Mouse (Mus musculus): ENCODE data around the gene C1qa.

GRCm38 (mm10) chr4:136912841-136913240, 14.2 kb upstream of the C1qa start:
- TF ChIP-seq CTCF (conservative IDR thresholded peaks at IDR 0.05 in 1 of 2, IDR thresholded peaks at IDR 0.05 in 1 of 2; ENCODE audit: low read depth in 2 of 2, low read length in 2 of 2) (no peak), BHLHE40 (IDR thresholded peaks at IDR 0.05; ENCODE audit: low read depth, low read length) (no peak), CHD1 (IDR thresholded peaks at IDR 0.05; ENCODE audit: low read depth, low read length) (no peak), MYC (IDR thresholded peaks at IDR 0.05; ENCODE audit: low read depth, low read length) (no peak), PAX5 (IDR thresholded peaks at IDR 0.05; ENCODE audit: low read length) (no peak), POLR2A (IDR thresholded peaks at IDR 0.05; ENCODE audit: low read depth, low read length) (no peak), USF1 (IDR thresholded peaks at IDR 0.05; ENCODE audit: low read depth, low read length) (no peak), TCF12 (IDR thresholded peaks at IDR 0.05; ENCODE audit: low read depth, low read length) (no peak), USF2 (conservative IDR thresholded peaks at IDR 0.05; ENCODE audit: low read depth, low read length) (no peak), MAX (IDR thresholded peaks at IDR 0.05; ENCODE audit: low read length) (no peak), KAT2A (IDR thresholded peaks at IDR 0.05; ENCODE audit: insufficient replicate concordance, low read length) (no peak), TBP (conservative IDR thresholded peaks at IDR 0.05; ENCODE audit: low read depth, low read length) (no peak), JUN (IDR thresholded peaks at IDR 0.05; ENCODE audit: insufficient read depth, low read depth, low read length) (no peak), ELF1 (IDR thresholded peaks at IDR 0.05; ENCODE audit: low read depth, low read length) (no peak)
